Mouse (Mus musculus): Measurements from ENCODE around the gene Fam19a4. TPM values are rescaled to one million over a fixed set of nuclear protein-coding genes. Genes with fewer than 3 reads are reported as not detected.
"Not testable (repeated sequence)": the region's sequence is repeated elsewhere in the genome, so short reads cannot be mapped to it uniquely, and the experiment has no call there.

Fam19a4 gene
- polyA plus RNA-seq, 1 experiment from 2014 or later = not detected

- H3K4me3 ChIP-seq (ENCODE audit: low read depth, low read length) = no peak overlapping the region
- H3K9me3 ChIP-seq (replicated peaks; ENCODE audit: control insufficient read depth, low read length) = no peaks in the 10 kb centered on the region
- H3K9ac ChIP-seq (ENCODE audit: low read depth, low read length) = no peak overlapping the region
- ATAC-seq (replicated peaks; ENCODE audit: insufficient number of reproducible peaks, low FRiP score, low TSS enrichment) = no peak
- 21% methylated on average over 11 of the region's 11 CpGs for WGBS (ENCODE audit: insufficient replicate concordance)
- H3K27ac ChIP-seq (ENCODE audit: low read depth, low read length) = no peak overlapping the region
- H3K4me1 ChIP-seq (ENCODE audit: control insufficient read depth, insufficient read depth, low read length) = no peaks in the 10 kb centered on the region
- H3K4me2 ChIP-seq = no peak overlapping the region
- no peaks in the 10 kb centered on the region for H3K36me3 ChIP-seq (ENCODE audit: control insufficient read depth, insufficient read depth, low read length)
- H3K27me3 ChIP-seq (ENCODE audit: control insufficient read depth, insufficient read depth, low read length) = no peaks in the 10 kb centered on the region
Observed at GRCm38 (mm10) chr6:97005038-97005437, 55.2 kb downstream of the Fam19a4 start.

GRCm38 (mm10) chr6:96995556-96996159 is 64.6 kb downstream of the Fam19a4 start:
- H3K27me3 ChIP-seq (ENCODE audit: control insufficient read depth, insufficient read depth, low read length) = no peaks in the 10 kb centered on the region
- H3K9me3 ChIP-seq (replicated peaks; ENCODE audit: control insufficient read depth, low read length) = no peaks in the 10 kb centered on the region
- H3K4me1 ChIP-seq (ENCODE audit: control insufficient read depth, insufficient read depth, low read length) = no peaks in the 10 kb centered on the region
- 85% methylated on average over 7 of the region's 7 CpGs for WGBS (ENCODE audit: insufficient replicate concordance)
- H3K9ac ChIP-seq (ENCODE audit: low read depth, low read length) = no peak overlapping the region
- ATAC-seq (replicated peaks; ENCODE audit: insufficient number of reproducible peaks, low FRiP score, low TSS enrichment) = no peak
- no peak overlapping the region for H3K4me2 ChIP-seq
- H3K4me3 ChIP-seq (ENCODE audit: low read depth, low read length) = no peak overlapping the region
- H3K27ac ChIP-seq (ENCODE audit: low read depth, low read length) = no peak overlapping the region
- H3K36me3 ChIP-seq (ENCODE audit: control insufficient read depth, insufficient read depth, low read length) = no peaks in the 10 kb centered on the region

GRCm38 (mm10) chr6:96991741-96992140 is 68.5 kb downstream of the Fam19a4 start:
- no peaks in the 10 kb centered on the region for H3K9me3 ChIP-seq (replicated peaks; ENCODE audit: control insufficient read depth, low read length)
- no peak overlapping the region for H3K4me2 ChIP-seq
- H3K36me3 ChIP-seq (ENCODE audit: control insufficient read depth, insufficient read depth, low read length) = no peaks in the 10 kb centered on the region
- H3K27ac ChIP-seq (ENCODE audit: low read depth, low read length) = no peak overlapping the region
- H3K9ac ChIP-seq (ENCODE audit: low read depth, low read length) = no peak overlapping the region
- no peak for ATAC-seq (replicated peaks; ENCODE audit: insufficient number of reproducible peaks, low FRiP score, low TSS enrichment)
- 71% methylated on average over 1 of the region's 1 CpGs for whole genome bisulfite sequencing (ENCODE audit: insufficient replicate concordance)
- H3K4me3 ChIP-seq (ENCODE audit: low read depth, low read length) = no peak overlapping the region
- H3K4me1 ChIP-seq (ENCODE audit: control insufficient read depth, insufficient read depth, low read length) = no peaks in the 10 kb centered on the region
- H3K27me3 ChIP-seq (ENCODE audit: control insufficient read depth, insufficient read depth, low read length) = no peaks in the 10 kb centered on the region

GRCm38 (mm10) chr6:96977537-96977936 is 82.7 kb downstream of the Fam19a4 start:
- H3K9ac ChIP-seq (ENCODE audit: low read depth, low read length) = no peak overlapping the region
- no peaks in the 10 kb centered on the region for H3K36me3 ChIP-seq (ENCODE audit: control insufficient read depth, insufficient read depth, low read length)
- no peak for ATAC-seq (replicated peaks; ENCODE audit: insufficient number of reproducible peaks, low FRiP score, low TSS enrichment)
- H3K27ac ChIP-seq (ENCODE audit: low read depth, low read length) = no peak overlapping the region
- no peaks in the 10 kb centered on the region for H3K9me3 ChIP-seq (replicated peaks; ENCODE audit: control insufficient read depth, low read length)
- no peak overlapping the region for H3K4me2 ChIP-seq
- no peaks in the 10 kb centered on the region for H3K4me1 ChIP-seq (ENCODE audit: control insufficient read depth, insufficient read depth, low read length)
- no peaks in the 10 kb centered on the region for H3K27me3 ChIP-seq (ENCODE audit: control insufficient read depth, insufficient read depth, low read length)
- 79% methylated on average over 1 of the region's 1 CpGs for WGBS (ENCODE audit: insufficient replicate concordance)
- no peak overlapping the region for H3K4me3 ChIP-seq (ENCODE audit: low read depth, low read length)

- H3K4me1 ChIP-seq (ENCODE audit: control insufficient read depth, insufficient read depth, low read length) = no peaks in the 10 kb centered on the region
- ATAC-seq (replicated peaks; ENCODE audit: insufficient number of reproducible peaks, low FRiP score, low TSS enrichment) = no peak
- H3K36me3 ChIP-seq (ENCODE audit: control insufficient read depth, insufficient read depth, low read length) = no peaks in the 10 kb centered on the region
- H3K27me3 ChIP-seq (ENCODE audit: control insufficient read depth, insufficient read depth, low read length) = no peaks in the 10 kb centered on the region
- no peaks in the 10 kb centered on the region for H3K9me3 ChIP-seq (replicated peaks; ENCODE audit: control insufficient read depth, low read length)
- no peak overlapping the region for H3K4me3 ChIP-seq (ENCODE audit: low read depth, low read length)
- 13% methylated on average over 2 of the region's 2 CpGs for WGBS (ENCODE audit: insufficient replicate concordance)
- H3K4me2 ChIP-seq = no peak overlapping the region
- H3K9ac ChIP-seq (ENCODE audit: low read depth, low read length) = no peak overlapping the region
- no peak overlapping the region for H3K27ac ChIP-seq (ENCODE audit: low read depth, low read length)
Observed at GRCm38 (mm10) chr6:96944796-96945195, 115.4 kb downstream of the Fam19a4 start.

GRCm38 (mm10) chr6:96935776-96936175 is 124.4 kb downstream of the Fam19a4 start:
- no peak overlapping the region for H3K9ac ChIP-seq (ENCODE audit: low read depth, low read length)
- H3K36me3 ChIP-seq (ENCODE audit: control insufficient read depth, insufficient read depth, low read length) = no peaks in the 10 kb centered on the region
- no peaks in the 10 kb centered on the region for H3K27me3 ChIP-seq (ENCODE audit: control insufficient read depth, insufficient read depth, low read length)
- H3K27ac ChIP-seq (ENCODE audit: low read depth, low read length) = no peak overlapping the region
- no peak overlapping the region for H3K4me3 ChIP-seq (ENCODE audit: low read depth, low read length)
- no peak overlapping the region for H3K4me2 ChIP-seq
- no peaks in the 10 kb centered on the region for H3K4me1 ChIP-seq (ENCODE audit: control insufficient read depth, insufficient read depth, low read length)
- H3K9me3 ChIP-seq (replicated peaks; ENCODE audit: control insufficient read depth, low read length) = no peaks in the 10 kb centered on the region
- no peak for ATAC-seq (replicated peaks; ENCODE audit: insufficient number of reproducible peaks, low FRiP score, low TSS enrichment)
- WGBS (ENCODE audit: insufficient replicate concordance) = 50% methylated on average over 1 of the region's 1 CpGs

- no peak overlapping the region for H3K4me2 ChIP-seq
- no peaks in the 10 kb centered on the region for H3K9me3 ChIP-seq (replicated peaks; ENCODE audit: control insufficient read depth, low read length)
- WGBS (ENCODE audit: insufficient replicate concordance) = 55% methylated on average over 8 of the region's 8 CpGs
- H3K27me3 ChIP-seq (ENCODE audit: control insufficient read depth, insufficient read depth, low read length) = no peaks in the 10 kb centered on the region
- no peaks in the 10 kb centered on the region for H3K4me1 ChIP-seq (ENCODE audit: control insufficient read depth, insufficient read depth, low read length)
- no peak overlapping the region for H3K27ac ChIP-seq (ENCODE audit: low read depth, low read length)
- H3K36me3 ChIP-seq (ENCODE audit: control insufficient read depth, insufficient read depth, low read length) = no peaks in the 10 kb centered on the region
- no peak overlapping the region for H3K9ac ChIP-seq (ENCODE audit: low read depth, low read length)
- H3K4me3 ChIP-seq (ENCODE audit: low read depth, low read length) = no peak overlapping the region
- ATAC-seq (replicated peaks; ENCODE audit: insufficient number of reproducible peaks, low FRiP score, low TSS enrichment) = no peak
Observed at GRCm38 (mm10) chr6:96909061-96909480, 151.1 kb downstream of the Fam19a4 start.

- not testable (repeated sequence) for H3K4me2 ChIP-seq; H3K27ac ChIP-seq (ENCODE audit: low read depth, low read length); ATAC-seq (replicated peaks; ENCODE audit: insufficient number of reproducible peaks, low FRiP score, low TSS enrichment); H3K9me3 ChIP-seq (replicated peaks; ENCODE audit: control insufficient read depth, low read length); H3K27me3 ChIP-seq (ENCODE audit: control insufficient read depth, insufficient read depth, low read length); H3K9ac ChIP-seq (ENCODE audit: low read depth, low read length); H3K4me1 ChIP-seq (ENCODE audit: control insufficient read depth, insufficient read depth, low read length); H3K36me3 ChIP-seq (ENCODE audit: control insufficient read depth, insufficient read depth, low read length); H3K4me3 ChIP-seq (ENCODE audit: low read depth, low read length)
- WGBS (ENCODE audit: insufficient replicate concordance) = 80% methylated on average over 18 of the region's 18 CpGs
Observed at GRCm38 (mm10) chr6:96877105-96877504, 183.1 kb downstream of the Fam19a4 start.

- not testable (repeated sequence) for H3K4me2 ChIP-seq; H3K27ac ChIP-seq (ENCODE audit: low read depth, low read length); H3K27me3 ChIP-seq (ENCODE audit: control insufficient read depth, insufficient read depth, low read length); H3K4me1 ChIP-seq (ENCODE audit: control insufficient read depth, insufficient read depth, low read length); H3K36me3 ChIP-seq (ENCODE audit: control insufficient read depth, insufficient read depth, low read length); H3K9me3 ChIP-seq (replicated peaks; ENCODE audit: control insufficient read depth, low read length); H3K9ac ChIP-seq (ENCODE audit: low read depth, low read length); H3K4me3 ChIP-seq (ENCODE audit: low read depth, low read length); ATAC-seq (replicated peaks; ENCODE audit: insufficient number of reproducible peaks, low FRiP score, low TSS enrichment)
- 84% methylated on average over 13 of the region's 13 CpGs for WGBS (ENCODE audit: insufficient replicate concordance)
Observed at GRCm38 (mm10) chr6:96876651-96877050, 183.6 kb downstream of the Fam19a4 start.
